Mouse (Mus musculus) heart, embryonic 14.5 days (tissue): Measurements from ENCODE around the gene Rap1b. TPM values are rescaled to one million over a fixed set of nuclear protein-coding genes. Genes with fewer than 3 reads are reported as not detected.

ENCODE experiments used
- ATAC-seq: fragments of 200-750 bp; cut with Nextera tagmentation; 2 replicates; pipeline ENCODE4 v1.8.0; 2017; ENCODE audit warnings: low read depth, moderate TSS enrichment; ENCODE audit not compliant: insufficient number of reproducible peaks, insufficient read depth, low FRiP score
- H3K27ac ChIP-seq, 2 experiments: fragments of 200-500 bp in 1 of 2; fragments of 300-500 bp in 1 of 2; sonication (generic) in 1 of 2; replicated peaks in 1 of 2; 2 replicates each; pipeline ENCODE4 v1.5.1; 2012 to 2014; ENCODE audit warnings: low read depth in 2 of 2, low read length in 2 of 2, control low read depth in 1 of 2, mild to moderate bottlenecking in 1 of 2, mixed read lengths in 1 of 2; ENCODE audit not compliant: control insufficient read depth in 1 of 2, insufficient read depth in 1 of 2
- H3K27me3 ChIP-seq: fragments of 300-500 bp; sonication (generic); 2 replicates; pipeline ENCODE4 v1.6.1; 2014; ENCODE audit warnings: mild to moderate bottlenecking, low read length, control low read depth; ENCODE audit not compliant: control insufficient read depth, insufficient read depth
- H3K36me3 ChIP-seq: fragments of 300-500 bp; sonication (generic); 2 replicates; pipeline ENCODE4 v1.6.1; 2014; ENCODE audit warnings: mild to moderate bottlenecking, control low read depth, low read length, mixed read lengths; ENCODE audit not compliant: control insufficient read depth, insufficient read depth
- H3K4me1 ChIP-seq, 2 experiments: fragments of 200-500 bp in 1 of 2; fragments of 300-500 bp in 1 of 2; sonication (generic) in 1 of 2; 2 replicates each; pipeline ENCODE4 v1.6.1; 2012 to 2014; ENCODE audit warnings: low read length in 2 of 2, control low read depth in 1 of 2, mixed read lengths in 1 of 2; ENCODE audit not compliant: control insufficient read depth in 2 of 2, insufficient read depth in 2 of 2
- H3K4me2 ChIP-seq: fragments of 300-500 bp; sonication (generic); 2 replicates; pipeline ENCODE4 v1.6.1; 2014; ENCODE audit warnings: mild to moderate bottlenecking, low read length
- H3K4me3 ChIP-seq, 2 experiments: fragments of 200-500 bp in 1 of 2; fragments of 300-500 bp in 1 of 2; sonication (generic) in 1 of 2; 2 replicates each; pipeline ENCODE4 v1.5.1; 2012 to 2014; ENCODE audit warnings: low read length in 2 of 2, mild to moderate bottlenecking in 2 of 2, control low read depth in 1 of 2, low read depth in 1 of 2, moderate library complexity in 1 of 2; ENCODE audit not compliant: control insufficient read depth in 1 of 2, insufficient read depth in 1 of 2
- H3K9ac ChIP-seq: fragments of 300-500 bp; sonication (generic); 2 replicates; pipeline ENCODE4 v1.6.1; 2014; ENCODE audit warnings: mild to moderate bottlenecking, low read length
- H3K9me3 ChIP-seq: fragments of 300-500 bp; sonication (generic); 2 replicates; pipeline ENCODE4 v1.6.1; 2016; ENCODE audit warnings: low read length, control low read depth; ENCODE audit not compliant: control insufficient read depth
- WGBS: fragments of 180-500 bp; shearing (Covaris S2); extraction: QIAGEN DNeasy Blood & Tissue Kit; methylation state at CpG from one replicate; pipeline ENCODE4 v1.1.7; 2014; 5-methylcytosine and 5-hydroxymethylcytosine counted together
- polyA plus RNA-seq: library from polyadenylated mRNA; unstranded; fragments of >200 nt; fragmentation: Nextera tagmentation; extraction: Ambion mirVana; gene quantifications from 2 replicates; pipeline ENCODE4 v1.2.1, GENCODE M21; 2014

Gene Rap1b
- polyA plus RNA-seq, 1 experiment from 2014 or later, result 143 TPM

DNA sequence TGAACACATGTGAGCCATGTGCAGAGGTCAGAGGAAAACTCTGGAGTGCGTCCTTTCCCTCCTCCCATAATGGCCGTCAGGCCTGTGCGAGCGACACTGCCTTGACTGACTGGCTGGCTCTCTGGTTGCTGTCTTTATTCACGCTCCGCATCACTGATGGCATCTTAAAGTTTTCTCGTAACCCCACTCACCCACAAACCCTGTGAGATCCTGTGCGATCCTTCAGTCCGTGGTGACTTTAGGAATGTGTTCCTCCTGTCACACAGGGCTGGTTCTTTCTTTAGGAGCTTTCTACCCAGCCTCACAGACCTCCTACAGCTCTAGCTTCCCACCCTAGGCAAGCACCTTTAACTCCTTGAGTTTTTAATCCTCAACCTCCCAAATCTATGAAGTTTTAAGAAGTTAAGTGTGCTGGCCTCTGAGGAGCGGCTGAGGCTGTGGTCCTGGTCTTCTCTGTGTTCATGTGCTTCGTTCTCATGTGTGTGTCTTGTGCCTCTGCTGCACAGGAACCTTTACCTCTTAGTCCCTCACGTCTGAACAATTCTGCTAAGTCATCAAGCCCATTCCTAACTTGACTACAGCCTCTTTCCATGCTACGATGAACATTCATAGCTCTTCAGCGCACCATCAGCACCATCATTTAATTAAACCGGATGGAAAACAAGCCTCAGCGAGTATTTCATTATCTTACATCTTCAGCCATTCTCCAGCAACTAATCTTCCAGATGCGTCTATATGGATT, 73.3 kb downstream of the Rap1b start:
- ATAC-seq, result no peak
- H3K4me2 ChIP-seq, result no peak overlapping the region
- H3K27ac ChIP-seq, result no peak overlapping the region
- H3K4me3 ChIP-seq, result no peak overlapping the region
- no peaks in the 10 kb centered on the region for H3K4me1 ChIP-seq
- H3K9ac ChIP-seq, result no peak overlapping the region
- H3K36me3 ChIP-seq, result peaks cover 90% of the 10 kb centered on the region
- H3K27me3 ChIP-seq, result no peaks in the 10 kb centered on the region
- 93% methylated on average over 17 of the region's 17 CpGs for WGBS
- no peaks in the 10 kb centered on the region for H3K9me3 ChIP-seq

DNA sequence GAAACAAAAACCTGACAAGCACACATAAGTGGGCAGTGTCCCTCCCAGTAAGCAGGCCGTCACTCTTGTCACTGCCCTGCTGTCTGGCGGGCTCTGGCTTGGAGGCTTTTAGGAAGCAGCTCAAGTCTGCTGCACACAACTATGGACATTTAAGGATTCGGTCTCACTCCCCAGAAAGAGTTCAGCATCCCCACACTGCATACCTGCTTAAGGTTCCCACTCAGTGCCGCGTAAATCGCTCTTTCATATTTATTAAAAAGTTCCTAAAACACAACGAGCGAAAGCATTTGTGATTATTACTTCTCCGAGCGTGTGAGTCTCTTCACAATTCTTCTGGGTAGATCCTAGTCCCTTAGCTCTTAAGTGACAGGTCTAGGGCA, 74.7 kb downstream of the Rap1b start:
- H3K4me1 ChIP-seq, result no peaks in the 10 kb centered on the region
- H3K9me3 ChIP-seq, result no peaks in the 10 kb centered on the region
- H3K27ac ChIP-seq, result no peak overlapping the region
- ATAC-seq, result no peak
- no peak overlapping the region for H3K9ac ChIP-seq
- no peaks in the 10 kb centered on the region for H3K27me3 ChIP-seq
- peaks cover 89% of the 10 kb centered on the region for H3K36me3 ChIP-seq
- no peak overlapping the region for H3K4me2 ChIP-seq
- 93% methylated on average over 10 of the region's 10 CpGs for WGBS
- no peak overlapping the region for H3K4me3 ChIP-seq

DNA sequence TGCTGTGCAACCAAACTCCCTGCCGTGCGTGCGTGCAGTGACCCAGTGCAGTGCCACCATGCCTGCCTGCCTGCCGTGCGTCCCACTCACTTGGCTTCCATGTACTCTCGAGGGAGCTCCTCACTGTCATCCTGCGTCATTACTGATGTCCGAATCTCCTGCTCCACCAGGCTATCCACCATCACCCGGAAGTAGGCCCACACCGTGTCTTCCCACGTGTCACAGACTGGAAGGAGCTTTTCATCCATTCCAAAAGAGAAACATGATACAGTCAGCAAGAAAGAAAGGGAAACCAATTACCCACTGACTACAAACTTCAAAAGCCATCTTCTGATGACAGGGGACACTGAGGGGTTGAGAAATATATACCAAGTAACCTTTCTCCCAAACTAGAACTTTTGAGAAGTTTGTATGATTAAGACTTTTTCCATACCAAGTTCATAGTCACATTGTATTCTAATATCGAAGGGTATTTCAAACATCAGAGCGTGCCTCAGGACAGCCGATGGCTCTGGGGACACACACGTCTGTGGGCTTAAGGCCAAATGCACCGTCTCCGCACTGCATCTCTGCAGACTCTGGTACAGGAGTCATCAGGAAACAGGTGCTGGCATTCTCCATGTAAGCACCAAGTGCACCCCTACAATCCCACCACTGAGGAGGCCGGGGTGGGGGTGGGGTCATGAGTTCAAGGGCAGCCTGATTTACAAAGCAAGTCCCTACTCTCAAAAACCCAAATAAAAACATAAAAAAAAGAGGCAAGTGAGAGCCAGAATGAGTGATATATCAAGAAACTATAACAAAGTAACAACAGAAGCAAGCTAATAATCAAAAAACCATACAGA, 75.3 kb downstream of the Rap1b start:
- no peak overlapping the region for H3K27ac ChIP-seq
- no peaks in the 10 kb centered on the region for H3K4me1 ChIP-seq
- H3K9me3 ChIP-seq, result no peaks in the 10 kb centered on the region
- no peak overlapping the region for H3K4me2 ChIP-seq
- no peak for ATAC-seq
- H3K9ac ChIP-seq, result no peak overlapping the region
- H3K27me3 ChIP-seq, result no peaks in the 10 kb centered on the region
- peaks cover 89% of the 10 kb centered on the region for H3K36me3 ChIP-seq
- 93% methylated on average over 18 of the region's 18 CpGs for WGBS
- H3K4me3 ChIP-seq, result no peak overlapping the region

DNA sequence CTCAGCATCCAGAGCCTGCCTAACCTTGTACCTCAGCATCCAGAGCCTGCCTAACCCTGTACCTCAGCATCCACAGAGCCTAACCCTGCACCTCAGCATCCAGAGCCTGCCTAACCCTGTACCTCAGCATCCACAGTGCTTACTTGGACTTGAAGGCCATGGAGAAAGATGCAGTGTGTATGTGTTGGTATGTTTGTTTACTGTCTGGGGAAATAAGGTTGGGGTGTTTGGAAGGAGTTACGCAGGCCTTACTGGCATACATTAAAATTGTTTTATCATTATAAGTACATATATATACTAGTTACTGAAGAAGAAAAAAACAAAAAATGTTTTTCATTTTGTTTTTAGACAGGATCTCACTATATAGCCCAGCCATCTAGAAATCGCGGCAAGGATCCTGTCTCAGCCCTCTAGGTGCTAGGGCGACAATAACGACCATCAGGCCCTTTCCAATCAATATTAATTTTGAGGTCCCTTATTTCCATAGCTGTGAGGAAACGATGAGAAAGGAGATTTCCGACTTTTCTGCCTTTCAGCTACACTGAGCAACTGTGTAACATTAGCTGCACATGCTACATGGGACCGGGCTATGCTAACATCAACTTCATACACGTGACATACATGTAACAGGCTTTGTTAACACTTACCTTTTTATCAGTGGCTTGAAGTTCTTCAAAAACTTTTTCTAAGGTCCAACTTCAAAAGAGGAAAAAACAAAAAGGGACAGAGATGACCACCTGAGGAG, 76.1 kb downstream of the Rap1b start:
- peaks cover 89% of the 10 kb centered on the region for H3K36me3 ChIP-seq
- no peaks in the 10 kb centered on the region for H3K9me3 ChIP-seq
- H3K4me2 ChIP-seq, result no peak overlapping the region
- no peaks in the 10 kb centered on the region for H3K4me1 ChIP-seq
- no peaks in the 10 kb centered on the region for H3K27me3 ChIP-seq
- no peak overlapping the region for H3K27ac ChIP-seq
- H3K4me3 ChIP-seq, result no peak overlapping the region
- H3K9ac ChIP-seq, result no peak overlapping the region
- no peak for ATAC-seq
- WGBS, result 93% methylated on average over 9 of the region's 9 CpGs

DNA sequence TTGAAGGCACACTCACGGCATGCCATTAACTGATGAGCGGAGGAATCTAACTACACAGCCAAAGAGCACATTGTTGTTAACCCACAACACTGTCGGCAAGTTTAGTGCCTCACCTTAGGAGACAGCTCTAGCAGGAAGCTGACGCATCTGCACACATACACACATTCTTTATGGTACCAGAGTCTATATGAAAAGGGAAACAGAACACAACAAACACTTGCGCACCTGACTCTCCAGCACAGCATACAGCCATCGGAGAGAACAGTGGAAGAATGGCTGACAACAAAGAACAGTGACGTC, 77.7 kb downstream of the Rap1b start:
- 87% methylated on average over 7 of the region's 7 CpGs for WGBS
- peaks cover 85% of the 10 kb centered on the region for H3K36me3 ChIP-seq
- H3K27me3 ChIP-seq, result no peaks in the 10 kb centered on the region
- H3K4me1 ChIP-seq, result no peaks in the 10 kb centered on the region
- H3K4me2 ChIP-seq, result no peak overlapping the region
- no peak overlapping the region for H3K4me3 ChIP-seq
- H3K27ac ChIP-seq, result no peak overlapping the region
- no peaks in the 10 kb centered on the region for H3K9me3 ChIP-seq
- no peak for ATAC-seq
- H3K9ac ChIP-seq, result no peak overlapping the region

DNA sequence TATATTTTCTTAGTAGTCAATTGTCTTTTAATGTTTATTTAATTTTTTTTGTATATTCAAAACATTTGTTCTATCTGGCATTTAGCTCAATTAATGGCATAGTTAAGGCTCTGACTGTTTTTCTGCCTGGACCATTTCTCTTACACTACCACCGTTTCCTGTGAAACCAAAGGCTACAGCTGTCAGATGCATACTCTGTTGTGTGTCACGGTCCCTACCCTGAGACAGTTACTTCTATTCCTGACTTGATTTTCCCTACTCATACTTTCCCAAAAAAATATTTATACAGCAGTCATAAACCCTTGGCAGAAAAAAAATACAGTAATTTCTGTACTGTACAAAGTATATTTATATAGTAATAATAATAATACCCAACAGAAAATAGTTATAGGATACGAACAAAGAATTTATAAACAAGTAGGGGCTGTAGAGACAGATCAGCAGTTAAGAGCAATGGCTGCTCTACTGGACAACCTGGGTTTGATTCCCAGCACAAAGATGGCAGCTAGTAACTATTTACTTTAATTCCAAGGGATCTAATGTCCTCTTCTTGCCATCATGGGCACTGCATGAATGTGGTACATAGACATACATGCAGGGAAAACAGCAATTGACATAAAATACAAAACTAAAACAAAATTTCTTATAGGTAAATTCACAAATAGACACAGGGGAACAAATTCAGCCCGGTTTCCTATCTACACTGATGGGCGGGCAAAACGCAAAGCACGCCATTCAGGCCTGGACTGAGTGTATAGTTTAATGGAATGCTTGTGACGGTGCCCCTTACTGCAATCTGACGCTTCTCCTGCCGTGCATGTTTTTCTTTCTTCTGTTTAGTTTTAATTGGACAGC, 78.3 kb downstream of the Rap1b start:
- no peak overlapping the region for H3K9ac ChIP-seq
- H3K27ac ChIP-seq, result no peak overlapping the region
- no peak overlapping the region for H3K4me2 ChIP-seq
- WGBS, result 88% methylated on average over 10 of the region's 10 CpGs
- no peak overlapping the region for H3K4me3 ChIP-seq
- H3K9me3 ChIP-seq, result no peaks in the 10 kb centered on the region
- no peaks in the 10 kb centered on the region for H3K4me1 ChIP-seq
- no peak for ATAC-seq
- no peaks in the 10 kb centered on the region for H3K27me3 ChIP-seq
- peaks cover 85% of the 10 kb centered on the region for H3K36me3 ChIP-seq

DNA sequence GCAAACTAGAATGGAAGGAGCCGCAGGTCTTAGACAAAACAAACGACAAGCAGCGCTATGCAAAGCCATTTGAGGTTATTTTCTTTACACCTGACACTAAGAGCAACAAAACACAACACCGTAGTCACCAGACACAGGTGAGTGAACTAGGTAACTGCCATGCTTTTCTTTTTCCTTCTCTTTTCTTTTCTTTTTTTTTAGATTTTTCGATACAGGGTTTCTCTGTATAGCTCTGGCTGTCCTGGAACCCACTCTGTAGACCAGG, 79.0 kb downstream of the Rap1b start:
- Histone ChIP-seq H3K9ac (no peak overlapping the region), H3K27ac (no peak overlapping the region), H3K27me3 (no peaks in the 10 kb centered on the region), H3K9me3 (no peaks in the 10 kb centered on the region), H3K4me2 (no peak overlapping the region), H3K4me1 (no peaks in the 10 kb centered on the region), H3K36me3 (peaks cover 86% of the 10 kb centered on the region), H3K4me3 (no peak overlapping the region)
- WGBS, result 95% methylated on average over 5 of the region's 5 CpGs
- no peak for ATAC-seq
